23 mouse cellular contexts compared by ENCODE assay signal in genomic region chr14:105684329-105684728, GRCm38 (mm10).
A peak's percentile ranks its signal among the peaks of the same experiment; 100 is the strongest.
DNase-seq lines count a peak whose midpoint lies in the region; ATAC-seq and TF ChIP-seq lines count a peak whose summit lies in the region.
"Had no signal": no experiment of that assay in that cellular context is flagged by ENCODE, and none has a peak within 500 bp of the region (broad histone marks: within the 10 kb centered on the region; RNA-seq: fewer than 3 reads in every experiment).

No protein-coding gene starts in this region.

- TF ChIP-seq CTCF in C2C12 (IDR thresholded peaks at IDR 0.05; ENCODE audit: control insufficient read depth, insufficient read depth, insufficient read length) = no peak
- TF ChIP-seq CTCF in forebrain, postnatal 0 days (IDR thresholded peaks at IDR 0.05; ENCODE audit: low read depth) = no peak

- no peak overlapping the region for H3K9ac ChIP-seq in forebrain, postnatal 0 days
- H3K9ac ChIP-seq: embryonic facial prominence, embryonic 12.5 days; forebrain, embryonic 12.5 days; hindbrain, embryonic 14.5 days; liver, embryonic 13.5 days; midbrain, embryonic 13.5 days had no signal

- H3K27me3 ChIP-seq in C2C12 (ENCODE audit: control insufficient read depth, insufficient read depth, insufficient read length) = no peaks in the 10 kb centered on the region
- no peaks in the 10 kb centered on the region for H3K27me3 ChIP-seq in limb, embryonic 10.5 days (ENCODE audit: low read depth, poor library complexity, severe bottlenecking)
- H3K27me3 ChIP-seq in forebrain, postnatal 0 days (ENCODE audit: insufficient read depth, low read length) = no peaks in the 10 kb centered on the region
- H3K27me3 ChIP-seq: embryonic facial prominence, embryonic 12.5 days; forebrain, embryonic 12.5 days; liver, embryonic 13.5 days; megakaryocyte, embryonic 14.5 days; midbrain, embryonic 13.5 days had no signal

- H3K4me1 ChIP-seq in limb, embryonic 10.5 days = peaks cover 14% of the 10 kb centered on the region
- no peaks in the 10 kb centered on the region for H3K4me1 ChIP-seq in forebrain, postnatal 0 days (ENCODE audit: insufficient read depth)
- H3K4me1 ChIP-seq: forebrain, embryonic 12.5 days; liver, embryonic 13.5 days; megakaryocyte, embryonic 14.5 days; midbrain, embryonic 13.5 days had no signal

- H3K27ac ChIP-seq in limb, embryonic 10.5 days = 0 out of 2 replicates have a peak overlapping the region, but pooled peaks have one; percentile 36
- no peak overlapping the region for H3K27ac ChIP-seq in forebrain, postnatal 0 days (ENCODE audit: low read depth, low read length)
- H3K27ac ChIP-seq: embryonic facial prominence, embryonic 12.5 days; forebrain, embryonic 12.5 days; heart, adult 2 months; hindbrain, embryonic 14.5 days; liver, embryonic 13.5 days; midbrain, embryonic 13.5 days had no signal

- no peaks in the 10 kb centered on the region for H3K9me3 ChIP-seq in limb, embryonic 10.5 days (replicated peaks)
- no peaks in the 10 kb centered on the region for H3K9me3 ChIP-seq in forebrain, postnatal 0 days (ENCODE audit: low read length)
- H3K9me3 ChIP-seq: embryonic facial prominence, embryonic 12.5 days; forebrain, embryonic 12.5 days; liver, embryonic 13.5 days; midbrain, embryonic 13.5 days had no signal

- H3K4me2 ChIP-seq in forebrain, postnatal 0 days (ENCODE audit: low read depth) = no peak overlapping the region
- H3K4me2 ChIP-seq: embryonic facial prominence, embryonic 12.5 days; forebrain, embryonic 12.5 days; hindbrain, embryonic 14.5 days; liver, embryonic 13.5 days; midbrain, embryonic 13.5 days had no signal

- H3K79me3 ChIP-seq in C2C12 (ENCODE audit: low read depth) = no peaks in the 10 kb centered on the region

- WGBS in limb, embryonic 10.5 days = 63% methylated on average over 2 of the region's 2 CpGs
- WGBS in forebrain, postnatal 0 days = 78% methylated on average over 2 of the region's 2 CpGs

- H3K79me2 ChIP-seq in C2C12 (ENCODE audit: control insufficient read depth, insufficient read depth) = no peaks in the 10 kb centered on the region

- DNase-seq in 3T3-L1 (ENCODE audit: low read depth, low spot score) = peak; percentile 93
- peak; percentile 8 for DNase-seq in ZHBTc4 (ENCODE audit: low read depth, low spot score)
- DNase-seq in limb, embryonic 10.5 days (ENCODE audit: low spot score) = no peak
- DNase-seq in forebrain, postnatal 0 days = no peak
- no peak for DNase-seq in thymus, postnatal 14 days
- DNase-seq in cerebellum, adult 9-10 months = no peak
- DNase-seq: adrenal gland, postnatal 25 days; cerebellum, adult 11 months; cerebellum, postnatal 10 days; gastrocnemius, postnatal 36 days; heart, adult 2 months; kidney, postnatal 36 days; liver, embryonic 13.5 days; lung, postnatal 14 days; spleen, adult 18-20 months had no signal

- no peak overlapping the region for H3ac ChIP-seq in C2C12 (ENCODE audit: control insufficient read depth, insufficient read length, low read depth)

- H3K4me3 ChIP-seq in C2C12 (ENCODE audit: insufficient read depth, poor library complexity, severe bottlenecking) = no peak overlapping the region
- no peak overlapping the region for H3K4me3 ChIP-seq in limb, embryonic 10.5 days
- no peak overlapping the region for H3K4me3 ChIP-seq in forebrain, postnatal 0 days (ENCODE audit: low read depth, low read length)
- H3K4me3 ChIP-seq: embryonic facial prominence, embryonic 12.5 days; erythroblast, embryonic 14.5 days; forebrain, embryonic 12.5 days; heart, adult 2 months; liver, embryonic 13.5 days; megakaryocyte, embryonic 14.5 days; midbrain, embryonic 13.5 days had no signal

- no peaks in the 10 kb centered on the region for H3K36me3 ChIP-seq in C2C12 (ENCODE audit: control insufficient read depth, insufficient read depth)
- no peaks in the 10 kb centered on the region for H3K36me3 ChIP-seq in limb, embryonic 10.5 days
- H3K36me3 ChIP-seq in forebrain, postnatal 0 days (ENCODE audit: insufficient read depth) = no peaks in the 10 kb centered on the region
- H3K36me3 ChIP-seq: embryonic facial prominence, embryonic 12.5 days; forebrain, embryonic 12.5 days; liver, embryonic 13.5 days; midbrain, embryonic 13.5 days had no signal

- ATAC-seq in forebrain, postnatal 0 days = no peak
- ATAC-seq: inflammation-experienced regulatory T-cells, adult 6 months; midbrain, embryonic 13.5 days had no signal

TF ChIP-seq in C2C12, 6 proteins besides CTCF, POLR2A, EP300 and RAD21:
- TF ChIP-seq CEBPB (IDR thresholded peaks at IDR 0.05; ENCODE audit: low read depth) (no peak), FOSL1 (IDR thresholded peaks at IDR 0.05; ENCODE audit: insufficient read depth, low read length, poor library complexity, severe bottlenecking) (peak; percentile 90), MYOD1 (IDR thresholded peaks at IDR 0.05; ENCODE audit: control insufficient read depth, insufficient read length, low read depth) (peak; percentile 62), MAX (IDR thresholded peaks at IDR 0.05) (no peak), MYOG (IDR thresholded peaks at IDR 0.05; ENCODE audit: control insufficient read depth, extremely low read depth, insufficient read length) (no peak), USF1 (IDR thresholded peaks at IDR 0.05; ENCODE audit: low read depth) (peak; percentile 37)

Comparison
In these comparisons a context has a peak if more than half of its experiments do, and no peak if none do; other contexts are left out.
1. DNase-seq: peak in 3T3-L1 (single experiment) and ZHBTc4 (single experiment); none in limb, embryonic 10.5 days (single experiment), forebrain, postnatal 0 days (single experiment), thymus, postnatal 14 days (single experiment) and cerebellum, adult 9-10 months (single experiment).